Mouse (Mus musculus): ENCODE data around the gene Fam155a.

DNA sequence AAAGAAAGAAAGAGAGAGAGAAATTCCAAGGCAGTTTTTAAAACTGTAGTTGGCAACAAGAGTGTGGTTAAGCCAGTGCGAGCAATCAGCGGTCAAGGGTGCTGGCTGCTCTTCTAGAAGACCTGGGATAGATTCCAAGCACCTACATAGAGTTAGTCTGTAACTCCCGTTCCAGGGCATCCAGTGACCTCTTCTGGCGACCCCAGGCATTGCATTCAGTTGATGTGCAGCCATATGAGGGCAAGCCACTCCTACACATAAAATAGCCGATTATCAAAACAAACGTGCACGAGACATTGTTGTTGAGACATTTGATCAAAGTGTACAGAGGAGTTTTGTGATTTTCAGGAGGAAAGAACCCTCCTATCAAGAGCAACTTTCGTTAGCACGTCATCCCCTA lies 37.6 kb upstream of the Fam155a start:
- TF ChIP-seq CHD2 (IDR thresholded peaks at IDR 0.05; ENCODE audit: low read length): no peak
- no peak for TF ChIP-seq BHLHE40 (IDR thresholded peaks at IDR 0.05; ENCODE audit: low read depth, low read length)
- no peak for TF ChIP-seq ZNF384 (IDR thresholded peaks at IDR 0.05; ENCODE audit: low read depth, low read length)
- TF ChIP-seq IRF4 (IDR thresholded peaks at IDR 0.05; ENCODE audit: low read depth, low read length): no peak
- no peak for TF ChIP-seq POLR2A (IDR thresholded peaks at IDR 0.05; ENCODE audit: low read depth, low read length)
- TF ChIP-seq CTCF (conservative IDR thresholded peaks at IDR 0.05 in 1 of 2, IDR thresholded peaks at IDR 0.05 in 1 of 2; ENCODE audit: low read depth in 2 of 2, low read length in 2 of 2): no peak
- TF ChIP-seq SIN3A (IDR thresholded peaks at IDR 0.05; ENCODE audit: low read length): no peak
- TF ChIP-seq MYC (IDR thresholded peaks at IDR 0.05; ENCODE audit: low read depth, low read length): no peak
- TF ChIP-seq MAFK (IDR thresholded peaks at IDR 0.05; ENCODE audit: insufficient replicate concordance, low read length): no peak
- TF ChIP-seq HCFC1 (IDR thresholded peaks at IDR 0.05; ENCODE audit: low read depth, low read length): no peak
- TF ChIP-seq KAT2A (IDR thresholded peaks at IDR 0.05; ENCODE audit: insufficient replicate concordance, low read length): no peak
- TF ChIP-seq PAX5 (IDR thresholded peaks at IDR 0.05; ENCODE audit: low read length): no peak
